ENCODE assay signal across 8 mouse cellular contexts in the genomic region with DNA sequence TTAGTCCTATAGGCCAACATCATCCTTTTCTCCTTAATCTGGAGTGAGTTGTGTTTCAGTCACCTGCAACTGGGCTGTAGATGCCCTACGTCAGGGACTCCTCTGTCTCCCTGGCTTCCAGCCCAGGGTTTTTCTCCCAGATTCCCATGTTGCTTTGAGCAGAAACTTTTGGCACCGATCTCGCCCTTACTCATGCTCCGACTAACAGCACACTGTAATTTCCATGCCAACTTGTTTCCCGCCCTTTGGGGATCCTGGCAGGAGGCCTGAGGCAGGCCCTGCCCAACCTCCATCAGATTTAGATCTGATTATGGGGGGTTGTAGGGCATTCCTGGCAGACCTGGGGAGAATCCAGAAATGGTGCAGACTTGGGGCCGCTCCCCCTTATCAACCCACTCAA. TPM values are rescaled to one million over a fixed set of nuclear protein-coding genes. Genes with fewer than 3 reads are reported as not detected.
DNase-seq lines count a peak whose midpoint lies in the region; ATAC-seq and TF ChIP-seq lines count a peak whose summit lies in the region.

No protein-coding gene starts in this region.

- 32% methylated on average over 6 of the region's 6 CpGs for WGBS in heart, embryonic 15.5 days
- WGBS in liver, postnatal 0 days (ENCODE audit: insufficient replicate concordance) = 88% methylated on average over 6 of the region's 6 CpGs

- TF ChIP-seq EP300 in liver, postnatal 0 days (IDR thresholded peaks at IDR 0.05; ENCODE audit: low read depth) = no peak

- H3K4me2 ChIP-seq in heart, embryonic 15.5 days = no peak overlapping the region
- no peak overlapping the region for H3K4me2 ChIP-seq in liver, postnatal 0 days (ENCODE audit: low read depth, low read length)

- peak overlapping the region; percentile 71 for H3K27ac ChIP-seq in heart, embryonic 15.5 days
- no peak overlapping the region for H3K27ac ChIP-seq in liver, postnatal 0 days (ENCODE audit: low read depth)

- intact Hi-C loops in left cerebral cortex, postnatal 10 days (cut with DNase I) = no loop called here

- peak; percentile 60 for ATAC-seq in heart, embryonic 15.5 days (replicated peaks; ENCODE audit: insufficient number of reproducible peaks, insufficient read depth, low FRiP score, low read depth)
- ATAC-seq in liver, postnatal 0 days = no peak

- H3K4me3 ChIP-seq in heart, embryonic 15.5 days = no peak overlapping the region
- no peak overlapping the region for H3K4me3 ChIP-seq in liver, postnatal 0 days (ENCODE audit: low read depth, low read length)

- no peak overlapping the region for H3K9ac ChIP-seq in heart, embryonic 15.5 days
- no peak overlapping the region for H3K9ac ChIP-seq in liver, postnatal 0 days (replicated peaks)

- peaks cover 42% of the 10 kb centered on the region for H3K4me1 ChIP-seq in heart, embryonic 15.5 days (replicated peaks)
- H3K4me1 ChIP-seq in liver, postnatal 0 days (ENCODE audit: insufficient read depth) = no peaks in the 10 kb centered on the region

- no peak for TF ChIP-seq CTCF in liver, postnatal 0 days (IDR thresholded peaks at IDR 0.05; ENCODE audit: low read depth)

- H3K27me3 ChIP-seq in heart, embryonic 15.5 days = no peaks in the 10 kb centered on the region
- H3K27me3 ChIP-seq in liver, postnatal 0 days (ENCODE audit: insufficient read depth, low read length) = no peaks in the 10 kb centered on the region

- H3K9me3 ChIP-seq in heart, embryonic 15.5 days (replicated peaks) = no peaks in the 10 kb centered on the region
- no peaks in the 10 kb centered on the region for H3K9me3 ChIP-seq in liver, postnatal 0 days (ENCODE audit: low read length)

- peak; percentile 14 for DNase-seq in retina, postnatal 7 days (ENCODE audit: low read depth, low spot score)
- DNase-seq in retina, embryonic 14.5 days (ENCODE audit: low spot score) = no peak
- DNase-seq in cerebellum, postnatal 25 days = peak; percentile 62 to 79
- peak; percentile 49 to 70 for DNase-seq in left cerebral cortex, postnatal 10 days (ENCODE audit: extremely low spot score in 1 of 2, low spot score in 2 of 2)
- peak; percentile 48 for DNase-seq in right cerebral cortex, postnatal 25 days
- no peak for DNase-seq in embryo, embryonic 11 days
- DNase-seq in liver, postnatal 0 days = no peak

- no peaks in the 10 kb centered on the region for H3K36me3 ChIP-seq in heart, embryonic 15.5 days
- no peaks in the 10 kb centered on the region for H3K36me3 ChIP-seq in liver, postnatal 0 days (replicated peaks; ENCODE audit: insufficient read depth, low read length)

RNA-seq across cellular contexts. Expression of a gene that starts 42.0 kb away (rescaled TPM):
- 3.2 and 4.1 TPM in 2 replicates for polyA plus RNA-seq in heart, embryonic 15.5 days (2015; fragmentation: Nextera tagmentation; extraction: Ambion mirVana)
- total RNA-seq in left cerebral cortex, postnatal 10 days (2021) = 10 to 100 TPM; 51.2 to 51.6 TPM
- polyA plus RNA-seq in liver, postnatal 0 days (2015; fragmentation: Nextera tagmentation; extraction: Ambion mirVana) = 0.81 and 1.0 TPM in 2 replicates

Comparison
In these comparisons a context has a peak if more than half of its experiments do, and no peak if none do; other contexts are left out.
1. DNase-seq: peak in retina, postnatal 7 days (single experiment), cerebellum, postnatal 25 days (2 of 2), left cerebral cortex, postnatal 10 days (2 of 2) and right cerebral cortex, postnatal 25 days (single experiment); none in retina, embryonic 14.5 days (single experiment), embryo, embryonic 11 days (single experiment) and liver, postnatal 0 days (single experiment).